Mouse (Mus musculus) spleen, postnatal 10 days (tissue): ENCODE results near the gene Ndc80.
"Not testable (repeated sequence)": the region's sequence is repeated elsewhere in the genome, so short reads cannot be mapped to it uniquely, and the experiment has no call there.

ENCODE experiments used
- DNase-seq, 2 experiments: peaks; one replicate each; pipeline ENCODE4 v3.0.0; 2021 to 2022; ENCODE audit warnings: low spot score in 2 of 2

Gene Ndc80

GRCm38 (mm10) chr17:71479381-71479901 lies 47.2 kb downstream of the Ndc80 start:
- peak in 1 of 2 experiments; percentile 63 for DNase-seq

GRCm38 (mm10) chr17:71477481-71477880 lies 49.2 kb downstream of the Ndc80 start:
- DNase-seq = no peak

GRCm38 (mm10) chr17:71476346-71477020 lies 50.2 kb downstream of the Ndc80 start:
- no peak for DNase-seq

- peak in 1 of 2 experiments; percentile 73 for DNase-seq
Observed at GRCm38 (mm10) chr17:71475705-71476089, 51.0 kb downstream of the Ndc80 start.

GRCm38 (mm10) chr17:71474762-71475704 lies 51.6 kb downstream of the Ndc80 start, which contains the start of gene Smchd1:
Gene Smchd1, minus strand, starts transcription at chr17:71475343.
- DNase-seq = peak; percentile 91 to 93

- DNase-seq = no peak
Observed at GRCm38 (mm10) chr17:71474128-71474527, 52.5 kb downstream of the Ndc80 start.

GRCm38 (mm10) chr17:71471261-71471660 lies 55.4 kb downstream of the Ndc80 start:
- no peak for DNase-seq

GRCm38 (mm10) chr17:71460312-71460711 lies 66.3 kb downstream of the Ndc80 start:
- no peak for DNase-seq

- no peak for DNase-seq
Observed at GRCm38 (mm10) chr17:71459818-71460217, 66.8 kb downstream of the Ndc80 start, which contains the start of gene Gm4707. Gene Gm4707, minus strand, starts transcription at chr17:71459918.

- not testable (repeated sequence) for DNase-seq
Observed at GRCm38 (mm10) chr17:71457361-71457760, 69.3 kb downstream of the Ndc80 start.
